Mouse (Mus musculus) hindbrain, postnatal 0 days (tissue): Measurements from ENCODE around the gene Parvg. TPM values are rescaled to one million over a fixed set of nuclear protein-coding genes. Genes with fewer than 3 reads are reported as not detected.

Experiments used
- ATAC-seq: fragments of 200-750 bp; cut with Nextera tagmentation; 2 replicates; pipeline ENCODE4 v1.8.0; 2017; ENCODE audit warnings: mild to moderate bottlenecking, moderate TSS enrichment, moderate library complexity
- DNase-seq: peaks from one replicate; pipeline ENCODE4 v3.0.0-alpha.2; 2015; ENCODE audit warnings: low spot score
- H3K27ac ChIP-seq: fragments of 300-500 bp; sonication (generic); 2 replicates; pipeline ENCODE4 v1.5.1; 2014; ENCODE audit warnings: mild to moderate bottlenecking
- H3K27me3 ChIP-seq: fragments of 300-500 bp; sonication (generic); 2 replicates; pipeline ENCODE4 v1.6.1; 2014; ENCODE audit warnings: low read length, mixed read lengths; ENCODE audit not compliant: insufficient read depth
- H3K36me3 ChIP-seq: fragments of 300-500 bp; sonication (generic); 2 replicates; pipeline ENCODE4 v1.6.1; 2014; ENCODE audit warnings: low read length, mixed read lengths; ENCODE audit not compliant: insufficient read depth
- H3K4me1 ChIP-seq: fragments of 300-500 bp; sonication (generic); 2 replicates; pipeline ENCODE4 v1.6.1; 2014; ENCODE audit warnings: antibody characterized with exemption, low read length, mixed read lengths; ENCODE audit not compliant: insufficient read depth
- H3K4me2 ChIP-seq: fragments of 300-500 bp; sonication (generic); 2 replicates; pipeline ENCODE4 v1.6.1; 2014; ENCODE audit warnings: low read depth, mild to moderate bottlenecking, low read length, moderate library complexity, mixed read lengths
- H3K4me3 ChIP-seq: fragments of 300-500 bp; sonication (generic); 2 replicates; pipeline ENCODE4 v1.5.1; 2014; ENCODE audit warnings: low read length
- H3K9ac ChIP-seq: fragments of 300-500 bp; sonication (generic); replicated peaks from 2 replicates; pipeline ENCODE4 v1.6.1; 2014; ENCODE audit warnings: mild to moderate bottlenecking, low read length, moderate library complexity, mixed read lengths
- H3K9me3 ChIP-seq: fragments of 300-500 bp; sonication (generic); 2 replicates; pipeline ENCODE4 v1.6.1; 2016; ENCODE audit warnings: low read length, mixed read lengths
- CTCF ChIP-seq: IDR thresholded peaks from 2 replicates; pipeline ENCODE4 v1.5.1; 2016; ENCODE audit warnings: antibody characterized with exemption, control low read depth, low read depth
- WGBS: fragments of 180-500 bp; shearing (Covaris S2); extraction: QIAGEN DNeasy Blood & Tissue Kit; methylation state at CpG from one replicate; pipeline ENCODE4 v1.1.7; 2014; 5-methylcytosine and 5-hydroxymethylcytosine counted together
- polyA plus RNA-seq: library from polyadenylated mRNA; unstranded; fragments of >200 nt; fragmentation: Nextera tagmentation; extraction: Ambion mirVana; gene quantifications from 2 replicates; pipeline ENCODE4 v1.2.1, GENCODE M21; 2015
- total RNA-seq: library from RNA; depleted of rRNA; stranded (reverse); fragments of >200 nt; gene quantifications from 2 replicates; pipeline ENCODE4 v1.2.3, GENCODE M21; 2014

The Parvg gene
- total and polyA plus RNA-seq, 2 experiments from 2014 or later: 1.4 to 1.9 TPM

- no peaks in the 10 kb centered on the region for H3K27me3 ChIP-seq
Observed at GRCm38 (mm10) chr15:84325736-84326135, 1.9 kb downstream of the Parvg start.

GRCm38 (mm10) chr15:84328870-84329269 lies 5.0 kb downstream of the Parvg start:
- Histone ChIP-seq H3K9me3 (no peaks in the 10 kb centered on the region), H3K27me3 (no peaks in the 10 kb centered on the region), H3K9ac (no peak overlapping the region), H3K36me3 (no peaks in the 10 kb centered on the region), H3K4me1 (no peaks in the 10 kb centered on the region), H3K4me3 (no peak overlapping the region), H3K27ac (no peak overlapping the region), H3K4me2 (no peak overlapping the region)
- ATAC-seq (no peak), DNase-seq (no peak)
- no peak for TF ChIP-seq CTCF
- 83% methylated on average over 10 of the region's 10 CpGs for WGBS

More at GRCm38 (mm10) chr15:84325736-84326135, 1.9 kb downstream of the Parvg start:
- Histone ChIP-seq H3K4me3 (no peak overlapping the region), H3K27ac (no peak overlapping the region), H3K4me1 (no peaks in the 10 kb centered on the region), H3K36me3 (no peaks in the 10 kb centered on the region), H3K9me3 (no peaks in the 10 kb centered on the region), H3K4me2 (no peak overlapping the region), H3K9ac (no peak overlapping the region)
- TF ChIP-seq CTCF: no peak
- 49% methylated on average over 12 of the region's 12 CpGs for WGBS
- DNase-seq (no peak), ATAC-seq (no peak)

- Histone ChIP-seq H3K4me3 (no peak overlapping the region), H3K36me3 (no peaks in the 10 kb centered on the region), H3K4me2 (no peak overlapping the region), H3K4me1 (no peaks in the 10 kb centered on the region), H3K9ac (no peak overlapping the region), H3K9me3 (no peaks in the 10 kb centered on the region), H3K27ac (no peak overlapping the region), H3K27me3 (no peaks in the 10 kb centered on the region)
- ATAC-seq (no peak), DNase-seq (no peak)
- TF ChIP-seq CTCF: no peak
- WGBS: 80% methylated on average over 8 of the region's 8 CpGs
Observed at GRCm38 (mm10) chr15:84329940-84330339, 6.1 kb downstream of the Parvg start.

- WGBS: 84% methylated on average over 4 of the region's 4 CpGs
- no peak for TF ChIP-seq CTCF
Observed at GRCm38 (mm10) chr15:84331066-84331612, 7.3 kb downstream of the Parvg start.

GRCm38 (mm10) chr15:84336281-84336817 lies 12.5 kb downstream of the Parvg start:
- ATAC-seq: no peak
- H3K27me3 ChIP-seq: no peaks in the 10 kb centered on the region
- H3K36me3 ChIP-seq: no peaks in the 10 kb centered on the region
- no peak overlapping the region for H3K27ac ChIP-seq
- DNase-seq: no peak
- TF ChIP-seq CTCF: no peak
- no peak overlapping the region for H3K4me2 ChIP-seq
- no peaks in the 10 kb centered on the region for H3K4me1 ChIP-seq
- no peak overlapping the region for H3K4me3 ChIP-seq
- no peak overlapping the region for H3K9ac ChIP-seq
- no peaks in the 10 kb centered on the region for H3K9me3 ChIP-seq
- 72% methylated on average over 12 of the region's 12 CpGs for WGBS

More at GRCm38 (mm10) chr15:84331066-84331612, 7.3 kb downstream of the Parvg start:
- H3K4me3 ChIP-seq: no peak overlapping the region
- no peaks in the 10 kb centered on the region for H3K27me3 ChIP-seq
- H3K9ac ChIP-seq: no peak overlapping the region
- no peak overlapping the region for H3K4me2 ChIP-seq
- ATAC-seq (no peak), DNase-seq (no peak)
- H3K27ac ChIP-seq: no peak overlapping the region
- H3K36me3 ChIP-seq: no peaks in the 10 kb centered on the region
- H3K9me3 ChIP-seq: no peaks in the 10 kb centered on the region
- H3K4me1 ChIP-seq: no peaks in the 10 kb centered on the region

- ATAC-seq (no peak), DNase-seq (no peak)
- Histone ChIP-seq H3K4me3 (no peak overlapping the region), H3K27me3 (no peaks in the 10 kb centered on the region), H3K4me2 (no peak overlapping the region), H3K4me1 (no peaks in the 10 kb centered on the region), H3K9me3 (no peaks in the 10 kb centered on the region), H3K9ac (no peak overlapping the region), H3K27ac (no peak overlapping the region), H3K36me3 (no peaks in the 10 kb centered on the region)
- 55% methylated on average over 5 of the region's 5 CpGs for WGBS
- no peak for TF ChIP-seq CTCF
Observed at GRCm38 (mm10) chr15:84337599-84337998, 13.8 kb downstream of the Parvg start.

GRCm38 (mm10) chr15:84340926-84341325 lies 17.1 kb downstream of the Parvg start:
- no peaks in the 10 kb centered on the region for H3K36me3 ChIP-seq
- 56% methylated on average over 2 of the region's 2 CpGs for WGBS
- H3K4me2 ChIP-seq: no peak overlapping the region
- H3K27me3 ChIP-seq: no peaks in the 10 kb centered on the region
- DNase-seq (no peak), ATAC-seq (no peak)
- TF ChIP-seq CTCF: no peak
- no peak overlapping the region for H3K4me3 ChIP-seq
- H3K9ac ChIP-seq: no peak overlapping the region
- no peaks in the 10 kb centered on the region for H3K4me1 ChIP-seq
- H3K27ac ChIP-seq: no peak overlapping the region
- no peaks in the 10 kb centered on the region for H3K9me3 ChIP-seq
